Mouse (Mus musculus): ENCODE data around the gene Rhbdf1.

DNA sequence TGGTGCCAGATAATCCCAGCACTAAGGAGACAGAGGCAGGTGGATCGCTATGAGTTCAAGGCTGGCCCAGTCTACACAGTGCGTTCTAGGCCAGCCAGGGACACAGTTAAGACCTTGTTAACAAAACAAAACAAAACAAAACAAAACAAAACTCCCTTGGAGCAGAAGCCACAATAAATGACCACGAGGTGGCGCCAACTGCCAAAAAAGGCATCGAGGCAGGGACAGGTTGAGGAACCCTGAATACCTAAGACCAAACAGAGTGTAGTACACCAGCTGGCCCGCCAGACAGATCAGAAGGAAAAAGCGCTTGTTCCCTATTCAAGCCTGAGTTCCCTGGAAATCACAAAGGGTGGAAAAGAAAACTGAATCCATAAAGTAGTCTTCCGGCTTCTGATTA lies 5.2 kb downstream of the Rhbdf1 start:
- TF ChIP-seq CTCF (IDR thresholded peaks at IDR 0.05; ENCODE audit: low read depth) (peak; percentile 94), EP300 (IDR thresholded peaks at IDR 0.05; ENCODE audit: low read depth) (no peak)

All from heart, postnatal 0 days (tissue).